Mouse (Mus musculus): ENCODE data around the gene Rpl41. TPM values are rescaled to one million over a fixed set of nuclear protein-coding genes. Genes with fewer than 3 reads are reported as not detected.

Gene Rpl41
- polyA plus RNA-seq, 1 experiment from 2014 or later, result 2,032 TPM

GRCm38 (mm10) chr10:128535624-128536265, 13.4 kb downstream of the Rpl41 start:
- no peak; the same call in 1 of the 2 replicates for ATAC-seq
- no peaks in the 10 kb centered on the region for H3K36me3 ChIP-seq (ENCODE audit: control insufficient read depth, insufficient read depth)
- peak overlapping the region; percentile 43 for H3K4me2 ChIP-seq (ENCODE audit: low read length)
- H3K27ac ChIP-seq (ENCODE audit: low read length), result peak overlapping the region; percentile 26; the same call in 1 of the 2 replicates
- 75% methylated on average over 4 of the region's 4 CpGs for WGBS
- peaks cover 6% of the 10 kb centered on the region; the same call in 1 of the 2 replicates for H3K4me1 ChIP-seq (replicated peaks; ENCODE audit: control insufficient read depth, insufficient read depth, low read length)
- H3K4me3 ChIP-seq (replicated peaks; ENCODE audit: low read length), result peak overlapping the region; percentile 22
- no peaks in the 10 kb centered on the region for H3K27me3 ChIP-seq (replicated peaks; ENCODE audit: control insufficient read depth, insufficient read depth, low read length)
- 0 out of 2 replicates have a peak overlapping the region, but pooled peaks have one; percentile 20 for H3K9ac ChIP-seq (replicated peaks; ENCODE audit: low read depth, low read length)
- no peaks in the 10 kb centered on the region for H3K9me3 ChIP-seq (ENCODE audit: control insufficient read depth, low read length)

GRCm38 (mm10) chr10:128535206-128535605, 13.9 kb downstream of the Rpl41 start:
- peaks cover 6% of the 10 kb centered on the region; the same call in 1 of the 2 replicates for H3K4me1 ChIP-seq (replicated peaks; ENCODE audit: control insufficient read depth, insufficient read depth, low read length)
- no peak overlapping the region for H3K9ac ChIP-seq (replicated peaks; ENCODE audit: low read depth, low read length)
- no peak for ATAC-seq
- no peaks in the 10 kb centered on the region for H3K27me3 ChIP-seq (replicated peaks; ENCODE audit: control insufficient read depth, insufficient read depth, low read length)
- 84% methylated on average over 2 of the region's 2 CpGs for WGBS
- H3K27ac ChIP-seq (ENCODE audit: low read length), result no peak overlapping the region
- H3K9me3 ChIP-seq (ENCODE audit: control insufficient read depth, low read length), result no peaks in the 10 kb centered on the region
- H3K36me3 ChIP-seq (ENCODE audit: control insufficient read depth, insufficient read depth), result no peaks in the 10 kb centered on the region
- H3K4me2 ChIP-seq (ENCODE audit: low read length), result no peak overlapping the region
- no peak overlapping the region for H3K4me3 ChIP-seq (replicated peaks; ENCODE audit: low read length)

GRCm38 (mm10) chr10:128526366-128527356, 22.4 kb downstream of the Rpl41 start:
- WGBS, result 31% methylated on average over 28 of the region's 28 CpGs
- peak overlapping the region; percentile 100 for H3K4me2 ChIP-seq (ENCODE audit: low read length)
- H3K36me3 ChIP-seq (ENCODE audit: control insufficient read depth, insufficient read depth), result no peaks in the 10 kb centered on the region
- no peak overlapping the region for H3K27ac ChIP-seq (ENCODE audit: low read length)
- H3K4me1 ChIP-seq (replicated peaks; ENCODE audit: control insufficient read depth, insufficient read depth, low read length), result peaks cover 19% of the 10 kb centered on the region
- H3K27me3 ChIP-seq (replicated peaks; ENCODE audit: control insufficient read depth, insufficient read depth, low read length), result peaks cover 4% of the 10 kb centered on the region; the same call in 1 of the 2 replicates
- no peak for ATAC-seq
- H3K4me3 ChIP-seq (replicated peaks; ENCODE audit: low read length), result peak overlapping the region; percentile 77
- H3K9ac ChIP-seq (replicated peaks; ENCODE audit: low read depth, low read length), result peak overlapping the region; percentile 71
- H3K9me3 ChIP-seq (ENCODE audit: control insufficient read depth, low read length), result no peaks in the 10 kb centered on the region

GRCm38 (mm10) chr10:128525671-128526308, 23.3 kb downstream of the Rpl41 start, which contains the start of gene Esyt1:
TSS of gene Esyt1 (minus strand) at chr10:128525871.
- Histone ChIP-seq H3K4me3 (replicated peaks; ENCODE audit: low read length) (peak within 1 kb of the TSS; percentile 77), H3K4me2 (ENCODE audit: low read length) (peak within 1 kb of the TSS; percentile 100), H3K9me3 (ENCODE audit: control insufficient read depth, low read length) (no peaks in the 10 kb centered on the region), H3K27ac (ENCODE audit: low read length) (peak within 1 kb of the TSS; percentile 23; the same call in 1 of the 2 replicates), H3K36me3 (ENCODE audit: control insufficient read depth, insufficient read depth) (no peaks in the 10 kb centered on the region), H3K4me1 (replicated peaks; ENCODE audit: control insufficient read depth, insufficient read depth, low read length) (peaks cover 19% of the 10 kb centered on the region), H3K9ac (replicated peaks; ENCODE audit: low read depth, low read length) (peak within 1 kb of the TSS; percentile 71), H3K27me3 (replicated peaks; ENCODE audit: control insufficient read depth, insufficient read depth, low read length) (peaks cover 4% of the 10 kb centered on the region; the same call in 1 of the 2 replicates)
- ATAC-seq, result peak; percentile 97
- WGBS, result 0% methylated on average over 37 of the region's 37 CpGs

- Histone ChIP-seq H3K4me2 (ENCODE audit: low read length) (peak overlapping the region; percentile 100), H3K9me3 (ENCODE audit: control insufficient read depth, low read length) (no peaks in the 10 kb centered on the region), H3K4me3 (replicated peaks; ENCODE audit: low read length) (peak overlapping the region; percentile 77), H3K36me3 (ENCODE audit: control insufficient read depth, insufficient read depth) (no peaks in the 10 kb centered on the region), H3K27ac (ENCODE audit: low read length) (peak overlapping the region; percentile 23; the same call in 1 of the 2 replicates), H3K9ac (replicated peaks; ENCODE audit: low read depth, low read length) (peak overlapping the region; percentile 71), H3K27me3 (replicated peaks; ENCODE audit: control insufficient read depth, insufficient read depth, low read length) (peaks cover 4% of the 10 kb centered on the region; the same call in 1 of the 2 replicates), H3K4me1 (replicated peaks; ENCODE audit: control insufficient read depth, insufficient read depth, low read length) (peaks cover 19% of the 10 kb centered on the region)
- ATAC-seq, result peak; percentile 34
- under 1% methylated on average over 58 of the region's 58 CpGs for WGBS
These were observed 24.1 kb downstream of the Rpl41 start for GRCm38 (mm10) chr10:128524732-128525662.

GRCm38 (mm10) chr10:128524111-128524731, 24.9 kb downstream of the Rpl41 start:
- 13% methylated on average over 11 of the region's 11 CpGs for WGBS
- Histone ChIP-seq H3K9me3 (ENCODE audit: control insufficient read depth, low read length) (no peaks in the 10 kb centered on the region), H3K27me3 (replicated peaks; ENCODE audit: control insufficient read depth, insufficient read depth, low read length) (peaks cover 4% of the 10 kb centered on the region; the same call in 1 of the 2 replicates), H3K4me2 (ENCODE audit: low read length) (peak overlapping the region; percentile 100), H3K27ac (ENCODE audit: low read length) (no peak overlapping the region), H3K4me3 (replicated peaks; ENCODE audit: low read length) (peak overlapping the region; percentile 77), H3K36me3 (ENCODE audit: control insufficient read depth, insufficient read depth) (no peaks in the 10 kb centered on the region), H3K4me1 (replicated peaks; ENCODE audit: control insufficient read depth, insufficient read depth, low read length) (peaks cover 19% of the 10 kb centered on the region), H3K9ac (replicated peaks; ENCODE audit: low read depth, low read length) (no peak overlapping the region)
- no peak for ATAC-seq

GRCm38 (mm10) chr10:128522351-128522750, 26.8 kb downstream of the Rpl41 start:
- no peak overlapping the region for H3K4me3 ChIP-seq (replicated peaks; ENCODE audit: low read length)
- 79% methylated on average over 6 of the region's 6 CpGs for WGBS
- peaks cover 5% of the 10 kb centered on the region; the same call in 1 of the 2 replicates for H3K27me3 ChIP-seq (replicated peaks; ENCODE audit: control insufficient read depth, insufficient read depth, low read length)
- H3K36me3 ChIP-seq (ENCODE audit: control insufficient read depth, insufficient read depth), result no peaks in the 10 kb centered on the region
- H3K9ac ChIP-seq (replicated peaks; ENCODE audit: low read depth, low read length), result no peak overlapping the region
- H3K9me3 ChIP-seq (ENCODE audit: control insufficient read depth, low read length), result no peaks in the 10 kb centered on the region
- no peak overlapping the region for H3K27ac ChIP-seq (ENCODE audit: low read length)
- no peak overlapping the region for H3K4me2 ChIP-seq (ENCODE audit: low read length)
- no peak for ATAC-seq
- H3K4me1 ChIP-seq (replicated peaks; ENCODE audit: control insufficient read depth, insufficient read depth, low read length), result peaks cover 19% of the 10 kb centered on the region

- H3K36me3 ChIP-seq (ENCODE audit: control insufficient read depth, insufficient read depth), result no peaks in the 10 kb centered on the region
- no peak overlapping the region for H3K9ac ChIP-seq (replicated peaks; ENCODE audit: low read depth, low read length)
- 85% methylated on average over 16 of the region's 16 CpGs for WGBS
- no peak overlapping the region for H3K4me3 ChIP-seq (replicated peaks; ENCODE audit: low read length)
- H3K4me1 ChIP-seq (replicated peaks; ENCODE audit: control insufficient read depth, insufficient read depth, low read length), result peaks cover 12% of the 10 kb centered on the region
- peaks cover 10% of the 10 kb centered on the region for H3K27me3 ChIP-seq (replicated peaks; ENCODE audit: control insufficient read depth, insufficient read depth, low read length)
- no peaks in the 10 kb centered on the region for H3K9me3 ChIP-seq (ENCODE audit: control insufficient read depth, low read length)
- H3K4me2 ChIP-seq (ENCODE audit: low read length), result no peak overlapping the region
- no peak overlapping the region for H3K27ac ChIP-seq (ENCODE audit: low read length)
- ATAC-seq, result no peak
These were observed 28.5 kb downstream of the Rpl41 start for GRCm38 (mm10) chr10:128520591-128520990.

Data from forebrain, embryonic 16.5 days (tissue).